ENCODE assay signal across 8 mouse cellular contexts in the genomic region with DNA sequence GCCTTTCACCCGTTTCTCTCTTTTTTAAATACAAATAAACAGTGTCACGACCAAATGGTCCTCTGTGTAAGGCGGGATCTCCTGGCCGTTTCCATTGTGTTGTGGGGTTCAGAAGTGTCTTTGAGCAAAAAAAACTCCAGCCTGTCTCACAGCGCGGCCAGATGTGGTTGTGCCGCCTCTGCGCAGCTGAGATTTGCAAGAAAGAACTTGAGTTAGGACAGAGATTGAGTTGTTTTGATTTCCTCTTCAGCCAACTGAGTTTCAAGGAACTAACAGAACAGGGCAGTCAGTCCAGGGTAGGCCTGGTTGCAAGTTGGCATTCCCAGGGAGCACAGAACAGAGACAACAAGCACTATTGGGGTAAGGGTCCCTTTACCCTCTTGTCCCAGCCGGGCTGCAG. TPM values are rescaled to one million over a fixed set of nuclear protein-coding genes. Genes with fewer than 3 reads are reported as not detected.
A peak's percentile ranks its signal among the peaks of the same experiment; 100 is the strongest.
DNase-seq lines count a peak whose midpoint lies in the region; ATAC-seq and TF ChIP-seq lines count a peak whose summit lies in the region.

No protein-coding gene starts in this region.

- ATAC-seq in lung, embryonic 16.5 days (ENCODE audit: low read depth), result no peak
- ATAC-seq in embryonic facial prominence, embryonic 14.5 days (ENCODE audit: low read depth), result no peak
- ATAC-seq in granulocyte monocyte progenitor cell, adult 5-6 weeks (replicated peaks; ENCODE audit: poor library complexity, severe bottlenecking), result no peak

- H3K27ac ChIP-seq in lung, embryonic 16.5 days (ENCODE audit: low read length), result peak overlapping the region; percentile 94
- peak overlapping the region; percentile 94 for H3K27ac ChIP-seq in embryonic facial prominence, embryonic 14.5 days (replicated peaks; ENCODE audit: low read depth, low read length)
- peak overlapping the region; percentile 95 for H3K27ac ChIP-seq in limb, embryonic 10.5 days
- 0 out of 2 replicates have a peak overlapping the region, but pooled peaks have one; percentile 15 for H3K27ac ChIP-seq in olfactory bulb, adult 2 months (ENCODE audit: insufficient read depth, low read depth, low read length)

- H3K4me3 ChIP-seq in lung, embryonic 16.5 days (ENCODE audit: low read length), result peak overlapping the region; percentile 83
- H3K4me3 ChIP-seq in embryonic facial prominence, embryonic 14.5 days (ENCODE audit: low read depth, low read length), result peak overlapping the region; percentile 76
- peak overlapping the region; percentile 71 for H3K4me3 ChIP-seq in limb, embryonic 10.5 days
- H3K4me3 ChIP-seq in olfactory bulb, adult 2 months (ENCODE audit: insufficient read depth, low read depth, low read length), result peak overlapping the region; percentile 24; the same call in 1 of the 2 replicates

- DNase-seq in lung, postnatal 36 days, result no peak
- peak; percentile 59 for DNase-seq in embryonic facial prominence, embryonic 14.5 days (ENCODE audit: low spot score)
- peak; percentile 62 for DNase-seq in limb, embryonic 10.5 days (ENCODE audit: low spot score)
- DNase-seq in right cerebral cortex, postnatal 4 days, result no peak
- no peak for DNase-seq in right cerebral cortex, postnatal 10 days (ENCODE audit: low spot score in 2 of 2)

- H3K9ac ChIP-seq in lung, embryonic 16.5 days (ENCODE audit: low read length), result peak overlapping the region; percentile 86
- H3K9ac ChIP-seq in embryonic facial prominence, embryonic 14.5 days (ENCODE audit: low read depth, low read length), result peak overlapping the region; percentile 85

- no peaks in the 10 kb centered on the region for H3K27me3 ChIP-seq in lung, embryonic 16.5 days (ENCODE audit: control insufficient read depth, insufficient read depth, low read depth, low read length)
- H3K27me3 ChIP-seq in embryonic facial prominence, embryonic 14.5 days (replicated peaks; ENCODE audit: control insufficient read depth, insufficient read depth, low read length), result no peaks in the 10 kb centered on the region
- 0 out of 2 replicates have a peak, but pooled peaks cover 1% of the 10 kb centered on the region for H3K27me3 ChIP-seq in limb, embryonic 10.5 days (ENCODE audit: low read depth, poor library complexity, severe bottlenecking)

- peak overlapping the region; percentile 67 for H3K4me2 ChIP-seq in lung, embryonic 16.5 days (ENCODE audit: low read depth, low read length)
- H3K4me2 ChIP-seq in embryonic facial prominence, embryonic 14.5 days (ENCODE audit: low read depth, low read length), result peak overlapping the region; percentile 65

- H3K4me1 ChIP-seq in lung, embryonic 16.5 days (replicated peaks; ENCODE audit: control insufficient read depth, insufficient read depth, low read length), result peaks cover 37% of the 10 kb centered on the region
- H3K4me1 ChIP-seq in embryonic facial prominence, embryonic 14.5 days (ENCODE audit: control insufficient read depth, insufficient read depth, low read length), result peaks cover 50% of the 10 kb centered on the region
- H3K4me1 ChIP-seq in limb, embryonic 10.5 days, result peaks cover 66% of the 10 kb centered on the region
- peaks cover 17% of the 10 kb centered on the region for H3K4me1 ChIP-seq in olfactory bulb, adult 2 months (ENCODE audit: control insufficient read depth, insufficient read depth, low read length)

- no peak for TF ChIP-seq CTCF in olfactory bulb, adult 2 months (IDR thresholded peaks at IDR 0.05; ENCODE audit: insufficient read depth, low read depth, low read length)

- H3K36me3 ChIP-seq in lung, embryonic 16.5 days (ENCODE audit: control insufficient read depth, insufficient read depth, low read length), result no peaks in the 10 kb centered on the region
- no peaks in the 10 kb centered on the region for H3K36me3 ChIP-seq in embryonic facial prominence, embryonic 14.5 days (ENCODE audit: control insufficient read depth, insufficient read depth, low read length)
- H3K36me3 ChIP-seq in limb, embryonic 10.5 days, result peaks cover 29% of the 10 kb centered on the region

- no peaks in the 10 kb centered on the region for H3K9me3 ChIP-seq in lung, embryonic 16.5 days (ENCODE audit: control insufficient read depth, low read length)
- H3K9me3 ChIP-seq in embryonic facial prominence, embryonic 14.5 days (ENCODE audit: control insufficient read depth, low read length), result no peaks in the 10 kb centered on the region
- no peaks in the 10 kb centered on the region for H3K9me3 ChIP-seq in limb, embryonic 10.5 days (replicated peaks)

- TF ChIP-seq POLR2A in olfactory bulb, adult 2 months (IDR thresholded peaks at IDR 0.05; ENCODE audit: insufficient read depth, low read depth, low read length), result no peak

- WGBS in lung, embryonic 16.5 days, result 2% methylated on average over 9 of the region's 9 CpGs
- WGBS in embryonic facial prominence, embryonic 14.5 days, result 2% methylated on average over 9 of the region's 9 CpGs
- WGBS in limb, embryonic 10.5 days, result under 1% methylated on average over 9 of the region's 9 CpGs
- WGBS in olfactory bulb, adult 2 months, result 38% methylated on average over 9 of the region's 9 CpGs

RNA-seq across cellular contexts. Expression of a gene that starts 17.1 kb away (rescaled TPM):
- 10.1 and 10.5 TPM in 2 replicates for polyA plus RNA-seq in lung, embryonic 16.5 days (2015; fragmentation: Nextera tagmentation; extraction: Ambion mirVana)
- 19.6 and 26.1 TPM in 2 replicates for polyA plus RNA-seq in embryonic facial prominence, embryonic 14.5 days (2014; fragmentation: Nextera tagmentation; extraction: Ambion mirVana)
- polyA plus RNA-seq in limb, embryonic 10.5 days (2016; fragmentation: Nextera tagmentation; extraction: Ambion mirVana), result 20.1 and 26.8 TPM in 2 replicates
- not detected in 2 replicates for polyA plus RNA-seq in olfactory bulb, adult 2 months (2012; ENCODE audit: insufficient read depth, insufficient read length, low replicate concordance, missing spikeins)
- not detected in 2 replicates for total RNA-seq in granulocyte monocyte progenitor cell, adult 5-6 weeks (2014; fragmentation: Nextera tagmentation)
- not detected in 2 replicates for total RNA-seq in granulocyte monocyte progenitor cell, adult 5-6 weeks (2017)

Comparison
In these comparisons a context has a peak if more than half of its experiments do, and no peak if none do; other contexts are left out.
1. H3K27ac ChIP-seq: peak in every context shown above with its lines; median percentile 95 in limb, embryonic 10.5 days; 94 in lung, embryonic 16.5 days; 94 in embryonic facial prominence, embryonic 14.5 days; 15 in olfactory bulb, adult 2 months.
2. H3K4me3 ChIP-seq: peak in every context shown above with its lines; median percentile 83 in lung, embryonic 16.5 days; 76 in embryonic facial prominence, embryonic 14.5 days; 71 in limb, embryonic 10.5 days; 24 in olfactory bulb, adult 2 months.
3. DNase-seq: peak in embryonic facial prominence, embryonic 14.5 days (single experiment) and limb, embryonic 10.5 days (single experiment); none in lung, postnatal 36 days (single experiment), right cerebral cortex, postnatal 4 days (single experiment) and right cerebral cortex, postnatal 10 days (0 of 2).
4. RNA of a gene that starts 17.1 kb away (polyA plus RNA-seq): 20.1 to 26.8 TPM in limb, embryonic 10.5 days, 19.6 to 26.1 TPM in embryonic facial prominence, embryonic 14.5 days and 10.1 to 10.5 TPM in lung, embryonic 16.5 days; not detected in olfactory bulb, adult 2 months; every median in the first group is over 10 times any median in the second.